Mouse (Mus musculus): ENCODE measurements around the gene Pex11a.

Gene Pex11a

GRCm38 (mm10) chr7:79736511-79736910 lies 6.4 kb downstream of the Pex11a start:
- DNase-seq: no peak

DNA sequence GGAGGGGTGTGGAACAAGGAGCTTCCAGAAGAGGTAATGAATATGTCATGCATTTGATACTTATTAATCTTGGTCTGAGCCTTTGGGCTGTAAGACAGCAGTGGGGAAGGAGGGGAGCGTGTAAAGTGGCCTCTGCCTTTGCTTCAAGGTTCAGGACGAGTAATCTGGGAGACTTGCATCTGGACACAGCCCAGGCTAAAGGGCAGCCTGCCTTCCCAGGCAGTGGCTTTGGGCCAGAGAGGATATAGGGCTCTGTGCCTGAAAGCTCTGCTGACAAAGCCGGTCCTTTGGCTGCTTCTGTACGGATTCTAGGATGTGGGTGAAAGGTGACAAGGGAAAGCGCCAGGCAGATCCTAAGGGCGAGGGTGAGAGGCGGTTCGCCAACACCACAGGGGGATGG lies 8.4 kb downstream of the Pex11a start:
- DNase-seq: peak; percentile 96

GRCm38 (mm10) chr7:79732622-79733021 lies 10.3 kb downstream of the Pex11a start, which contains the start of gene Plin1:
TSS of gene Plin1 (minus strand) at chr7:79732903.
- DNase-seq: no peak

GRCm38 (mm10) chr7:79731438-79731837 lies 11.5 kb downstream of the Pex11a start:
- DNase-seq: no peak

DNA sequence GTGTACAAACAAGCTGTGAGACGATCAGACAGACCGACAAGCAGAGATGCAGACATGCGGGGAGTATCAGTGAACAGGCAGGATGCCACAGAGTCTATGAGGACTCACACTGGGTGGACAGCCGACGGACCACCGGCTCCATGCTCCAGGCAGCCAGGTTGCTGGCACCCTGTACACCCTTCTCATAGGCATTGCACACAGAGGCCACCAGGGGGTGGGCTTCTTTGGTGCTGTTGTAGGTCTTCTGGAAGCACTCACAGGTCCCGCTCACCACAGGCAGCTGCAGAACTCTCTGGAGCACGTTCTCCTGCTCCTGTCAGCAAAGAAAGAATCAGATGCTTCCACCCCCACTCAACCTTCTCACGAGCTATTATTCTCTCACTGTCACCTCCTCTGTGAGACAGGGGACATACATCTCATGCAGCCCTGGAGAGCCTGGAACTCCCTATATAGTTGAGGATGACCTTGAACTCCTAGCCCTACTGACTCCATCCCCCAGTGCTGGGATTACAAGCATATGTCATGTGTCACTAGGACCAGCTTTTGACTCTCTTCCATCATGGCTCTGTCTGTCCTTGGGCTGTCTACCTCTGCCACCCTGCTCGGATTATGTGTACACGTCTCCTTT lies 13.1 kb downstream of the Pex11a start:
- DNase-seq: no peak

- no peak for DNase-seq
Observed at GRCm38 (mm10) chr7:79729169-79729568, 13.8 kb downstream of the Pex11a start.

DNA sequence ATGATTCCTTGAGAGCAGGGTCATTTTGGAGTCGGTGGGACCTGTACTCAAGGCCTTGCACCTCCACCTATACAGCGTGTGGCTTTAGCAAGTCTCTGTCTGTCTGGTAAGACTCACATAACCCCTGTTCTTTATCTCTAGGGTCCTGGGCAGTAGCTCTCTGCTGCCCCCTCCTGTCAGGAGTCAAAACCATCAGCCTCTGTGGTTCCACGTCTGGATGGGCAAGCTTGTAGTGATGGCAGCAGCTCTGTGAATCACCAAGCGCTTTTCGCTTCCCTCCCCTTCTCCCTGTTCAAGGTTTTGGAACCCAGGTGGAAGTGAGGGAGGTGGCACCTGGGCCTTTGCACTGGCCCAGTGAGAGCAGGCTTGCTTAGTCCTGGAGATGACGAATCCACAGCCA lies 14.7 kb downstream of the Pex11a start:
- DNase-seq: peak; percentile 94

DNA sequence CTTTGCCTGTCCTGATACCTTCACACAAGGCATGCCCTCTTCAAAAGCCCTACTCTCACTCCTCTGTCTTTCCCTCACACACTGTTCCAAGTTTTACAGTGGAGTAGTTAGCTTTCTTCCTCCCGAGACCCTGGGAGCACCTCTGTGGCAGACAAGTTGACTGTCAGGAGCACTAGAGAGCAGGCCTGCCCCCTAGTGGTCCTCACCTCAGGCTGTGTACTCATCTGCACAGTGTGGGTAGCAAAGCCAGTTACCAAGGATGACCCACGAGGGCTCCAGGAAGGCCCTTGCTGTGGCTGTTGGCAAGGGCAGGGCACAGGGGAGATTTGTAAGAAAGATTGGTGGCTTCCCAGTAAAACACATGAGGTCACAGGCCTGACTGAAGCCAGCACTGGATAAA lies 15.8 kb downstream of the Pex11a start:
- DNase-seq: peak; percentile 91

DNA sequence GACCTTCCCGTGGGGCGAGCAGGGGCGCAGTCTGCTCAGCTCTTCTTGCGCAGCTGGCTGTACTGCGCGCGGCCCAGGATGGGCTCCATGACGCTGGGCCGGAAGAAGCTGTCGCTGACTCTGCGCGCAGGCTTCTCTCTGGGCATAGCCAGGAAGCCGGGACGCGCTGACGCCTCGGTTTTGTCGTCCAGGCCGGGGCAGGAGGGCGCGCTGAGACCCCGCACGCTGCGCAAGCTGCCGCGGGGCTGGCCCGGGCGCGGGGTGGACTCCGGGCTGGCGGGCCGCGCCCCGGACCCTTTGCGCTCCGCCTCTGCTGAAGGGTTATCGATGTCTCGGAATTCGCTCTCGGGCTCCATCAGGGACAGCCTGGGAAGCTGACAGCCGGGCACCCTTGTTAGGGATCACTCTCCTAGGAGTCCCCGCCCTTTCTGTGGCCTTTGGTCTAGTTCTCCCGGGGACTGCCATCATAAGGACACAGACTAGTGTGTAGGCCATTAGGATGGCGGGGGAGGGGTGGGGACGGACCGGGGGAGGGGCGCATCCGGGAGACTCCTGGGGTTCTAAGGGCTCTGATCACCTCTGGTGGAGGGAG lies 21.4 kb downstream of the Pex11a start:
- DNase-seq: peak; percentile 98

GRCm38 (mm10) chr7:79715187-79715981 lies 27.5 kb downstream of the Pex11a start, which contains the start of gene Kif7:
TSS of gene Kif7 (minus strand) at chr7:79715720.
- peak; percentile 99 for DNase-seq

DNA sequence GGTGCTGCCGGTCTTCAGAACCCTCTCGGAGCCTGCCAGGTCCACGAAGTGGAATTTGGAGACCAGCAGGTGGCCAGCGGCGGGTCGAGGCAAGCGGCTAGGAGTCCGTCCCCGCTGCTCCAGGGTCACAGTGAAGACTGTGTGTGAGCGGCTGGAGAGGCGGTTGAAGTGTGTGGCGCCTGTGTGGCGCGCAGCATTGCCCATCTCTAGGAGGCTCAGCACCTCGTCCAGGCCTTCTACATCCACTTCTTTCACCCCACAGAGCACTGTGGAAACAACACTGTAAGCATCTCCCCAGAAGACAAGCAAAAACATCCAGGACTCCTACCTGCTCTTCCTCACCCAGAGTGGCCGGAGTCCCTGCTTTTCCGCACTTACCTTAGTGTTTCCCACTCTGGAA lies 32.1 kb downstream of the Pex11a start:
- peak; percentile 91 for DNase-seq

DNA sequence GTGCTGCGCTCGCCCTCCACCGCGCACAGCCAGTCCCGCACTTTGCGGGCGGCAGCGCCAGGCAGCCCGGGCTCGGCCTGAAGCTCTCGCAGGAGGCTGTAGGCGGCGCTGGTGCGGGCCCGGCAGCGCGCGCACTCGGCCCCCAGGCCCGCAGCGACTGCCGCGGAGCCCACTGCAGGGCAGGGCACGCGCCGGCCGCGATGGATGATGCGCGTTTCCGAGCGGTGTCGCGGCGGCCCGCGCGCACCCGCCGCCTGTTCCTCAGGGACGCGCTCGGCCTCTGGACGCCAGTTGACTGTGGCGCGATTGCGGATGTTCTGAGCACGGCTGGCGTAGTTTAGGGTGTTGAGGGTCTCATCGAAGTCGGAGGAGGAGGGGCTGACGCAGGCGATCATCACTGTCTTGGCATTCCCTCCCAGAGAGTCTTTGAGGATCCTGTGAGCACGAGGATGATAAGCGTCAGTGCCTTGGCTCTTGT lies 32.8 kb downstream of the Pex11a start:
- DNase-seq: peak; percentile 87

DNA sequence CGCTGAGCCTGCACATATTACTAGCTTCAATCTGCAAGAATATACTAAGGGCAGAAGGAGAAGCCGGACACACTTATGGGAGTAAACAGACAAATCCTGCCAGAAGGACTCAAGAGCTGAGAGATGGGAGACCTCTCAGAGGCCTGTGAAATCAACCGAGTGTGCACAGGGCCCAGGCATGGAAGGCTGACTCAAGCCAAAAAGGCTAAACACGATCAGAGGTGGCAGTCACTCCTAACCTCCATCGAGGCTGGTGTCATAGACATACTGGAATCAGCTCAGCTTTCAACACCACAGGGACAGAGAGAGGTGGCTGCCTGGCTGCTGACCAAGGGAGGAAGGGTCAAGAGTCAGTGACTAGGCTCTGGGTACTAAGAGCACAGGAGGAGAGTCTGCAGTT lies 37.7 kb downstream of the Pex11a start:
- DNase-seq: peak; percentile 85

GRCm38 (mm10) chr7:79702755-79703154 lies 40.2 kb downstream of the Pex11a start:
- peak; percentile 67 for DNase-seq

- DNase-seq: peak; percentile 93
Observed at GRCm38 (mm10) chr7:79696495-79696894, 46.4 kb downstream of the Pex11a start.

Measured in heart, adult 11 months (tissue).